In genomic region chr4:45097198-45097872, GRCm38 (mm10) we compare ENCODE assay signal across 9 mouse cellular contexts. TPM values are rescaled to one million over a fixed set of nuclear protein-coding genes. Genes with fewer than 3 reads are reported as not detected.
DNase-seq lines count a peak whose midpoint lies in the region; ATAC-seq and TF ChIP-seq lines count a peak whose summit lies in the region.
"Had no signal": no experiment of that assay in that cellular context is flagged by ENCODE, and none has a peak within 500 bp of the region (broad histone marks: within the 10 kb centered on the region; RNA-seq: fewer than 3 reads in every experiment).

No protein-coding gene starts in this region.

- WGBS in forebrain, embryonic 16.5 days: 26% methylated on average over 7 of the region's 7 CpGs
- 26% methylated on average over 7 of the region's 7 CpGs for WGBS in intestine, postnatal 0 days
- 25% methylated on average over 7 of the region's 7 CpGs for WGBS in limb, embryonic 14.5 days
- WGBS in olfactory bulb, adult 2 months: 26% methylated on average over 7 of the region's 7 CpGs

- TF ChIP-seq CTCF in intestine, postnatal 0 days (IDR thresholded peaks at IDR 0.05; ENCODE audit: low read depth): peak; percentile 97
- peak; percentile 60 for TF ChIP-seq CTCF in olfactory bulb, adult 2 months (IDR thresholded peaks at IDR 0.05; ENCODE audit: insufficient read depth, low read depth, low read length)

- H3K36me3 ChIP-seq in forebrain, embryonic 16.5 days (ENCODE audit: control insufficient read depth, insufficient read depth): no peaks in the 10 kb centered on the region
- no peaks in the 10 kb centered on the region for H3K36me3 ChIP-seq in intestine, postnatal 0 days (ENCODE audit: control insufficient read depth, insufficient read depth)
- H3K36me3 ChIP-seq in limb, embryonic 14.5 days (ENCODE audit: control insufficient read depth, insufficient read depth, low read length): peaks cover 6% of the 10 kb centered on the region; the same call in 1 of the 2 replicates

- H3K4me3 ChIP-seq in forebrain, embryonic 16.5 days (replicated peaks; ENCODE audit: low read length): no peak overlapping the region
- H3K4me3 ChIP-seq in intestine, postnatal 0 days (ENCODE audit: low read depth, low read length): no peak overlapping the region
- no peak overlapping the region for H3K4me3 ChIP-seq in limb, embryonic 14.5 days (replicated peaks; ENCODE audit: low read length)
- H3K4me3 ChIP-seq in olfactory bulb, adult 2 months (ENCODE audit: insufficient read depth, low read depth, low read length): no peak overlapping the region
- H3K4me3 ChIP-seq: heart, embryonic 13.5 days had no signal

- TF ChIP-seq POLR2A in limb, embryonic 14.5 days (IDR thresholded peaks at IDR 0.05; ENCODE audit: borderline replicate concordance, extremely low read depth, insufficient read depth, insufficient read length): no peak
- TF ChIP-seq POLR2A in olfactory bulb, adult 2 months (IDR thresholded peaks at IDR 0.05; ENCODE audit: insufficient read depth, low read depth, low read length): no peak

- H3K4me1 ChIP-seq in forebrain, embryonic 16.5 days (replicated peaks; ENCODE audit: control insufficient read depth, insufficient read depth, low read length): no peaks in the 10 kb centered on the region
- no peaks in the 10 kb centered on the region for H3K4me1 ChIP-seq in intestine, postnatal 0 days (replicated peaks; ENCODE audit: control insufficient read depth, insufficient read depth, low read length)
- no peaks in the 10 kb centered on the region for H3K4me1 ChIP-seq in limb, embryonic 14.5 days (ENCODE audit: control insufficient read depth, insufficient read depth, low read length)
- H3K4me1 ChIP-seq in olfactory bulb, adult 2 months (ENCODE audit: control insufficient read depth, insufficient read depth, low read length): no peaks in the 10 kb centered on the region
- H3K4me1 ChIP-seq: heart, embryonic 13.5 days had no signal

- no peaks in the 10 kb centered on the region for H3K9me3 ChIP-seq in forebrain, embryonic 16.5 days (ENCODE audit: control insufficient read depth, low read length)
- H3K9me3 ChIP-seq in intestine, postnatal 0 days (ENCODE audit: control insufficient read depth): no peaks in the 10 kb centered on the region
- no peaks in the 10 kb centered on the region for H3K9me3 ChIP-seq in limb, embryonic 14.5 days (ENCODE audit: control insufficient read depth, low read length)
- H3K9me3 ChIP-seq: heart, embryonic 13.5 days had no signal

- H3K4me2 ChIP-seq in forebrain, embryonic 16.5 days (ENCODE audit: low read length): no peak overlapping the region
- H3K4me2 ChIP-seq in intestine, postnatal 0 days (replicated peaks; ENCODE audit: low read depth): no peak overlapping the region
- H3K4me2 ChIP-seq in limb, embryonic 14.5 days (replicated peaks; ENCODE audit: low read depth, low read length, severe bottlenecking): no peak overlapping the region
- H3K4me2 ChIP-seq: heart, embryonic 13.5 days had no signal

- no peaks in the 10 kb centered on the region for H3K27me3 ChIP-seq in forebrain, embryonic 16.5 days (replicated peaks; ENCODE audit: control insufficient read depth, insufficient read depth, low read length)
- H3K27me3 ChIP-seq in intestine, postnatal 0 days (replicated peaks; ENCODE audit: control insufficient read depth, insufficient read depth, low read length): no peaks in the 10 kb centered on the region
- no peaks in the 10 kb centered on the region for H3K27me3 ChIP-seq in limb, embryonic 14.5 days (ENCODE audit: control insufficient read depth, insufficient read depth, low read length)

- no peak overlapping the region for H3K27ac ChIP-seq in forebrain, embryonic 16.5 days (ENCODE audit: low read length)
- no peak overlapping the region for H3K27ac ChIP-seq in intestine, postnatal 0 days (ENCODE audit: low read depth, low read length)
- H3K27ac ChIP-seq in limb, embryonic 14.5 days (replicated peaks; ENCODE audit: low read depth, low read length): no peak overlapping the region
- H3K27ac ChIP-seq in olfactory bulb, adult 2 months (ENCODE audit: insufficient read depth, low read depth, low read length): no peak overlapping the region
- H3K27ac ChIP-seq: heart, embryonic 13.5 days had no signal

- 0 out of 2 replicates have a peak, but pooled peaks have one; percentile 31 for ATAC-seq in forebrain, embryonic 16.5 days
- ATAC-seq in intestine, postnatal 0 days: no peak
- no peak for ATAC-seq in limb, embryonic 14.5 days (ENCODE audit: low FRiP score, low read depth)

- DNase-seq in urinary bladder, adult 2 months (ENCODE audit: low spot score): peak; percentile 29
- no peak for DNase-seq in urinary bladder, postnatal 10 days (ENCODE audit: low spot score)
- peak; percentile 77 for DNase-seq in c-Kit-positive CD71-negative TER-119-negative erythroid progenitor cells, embryonic 14.5 days (ENCODE audit: low read depth)
- DNase-seq in limb, embryonic 14.5 days (ENCODE audit: low spot score): peak; percentile 79
- DNase-seq in thymus, postnatal 14 days: peak; percentile 64

- no peak overlapping the region for H3K9ac ChIP-seq in forebrain, embryonic 16.5 days (replicated peaks; ENCODE audit: low read depth, low read length)
- H3K9ac ChIP-seq in intestine, postnatal 0 days (ENCODE audit: low read depth, low read length): no peak overlapping the region
- no peak overlapping the region for H3K9ac ChIP-seq in limb, embryonic 14.5 days (ENCODE audit: low read depth, low read length, severe bottlenecking)
- H3K9ac ChIP-seq: heart, embryonic 13.5 days had no signal

RNA-seq across cellular contexts. Expression of gene Tomm5, which starts 10.6 kb away (rescaled TPM):
- polyA plus RNA-seq in urinary bladder, adult 2 months (2012; rRNA removed): 116 and 146 TPM in 2 replicates
- polyA plus RNA-seq in forebrain, embryonic 16.5 days (2015; fragmentation: Nextera tagmentation; extraction: Ambion mirVana): 131 and 139 TPM in 2 replicates
- 256 and 274 TPM in 2 replicates for polyA plus RNA-seq in intestine, postnatal 0 days (2015; fragmentation: Nextera tagmentation; extraction: Ambion mirVana)
- polyA plus RNA-seq in limb, embryonic 14.5 days (2012; rRNA removed): 152 and 176 TPM in 2 replicates
- 227 and 255 TPM in 2 replicates for polyA plus RNA-seq in limb, embryonic 14.5 days (2014; fragmentation: Nextera tagmentation; extraction: Ambion mirVana)
- polyA plus RNA-seq in olfactory bulb, adult 2 months (2012; ENCODE audit: insufficient read depth, insufficient read length, low replicate concordance, missing spikeins): not detected in 2 replicates

RNA-seq across cellular contexts. Expression of gene Fbxo10, which starts 12.9 kb away (rescaled TPM):
- 10.4 and 11.1 TPM in 2 replicates for polyA plus RNA-seq in urinary bladder, adult 2 months (2012; rRNA removed)
- 27.3 and 28.1 TPM in 2 replicates for polyA plus RNA-seq in forebrain, embryonic 16.5 days (2015; fragmentation: Nextera tagmentation; extraction: Ambion mirVana)
- polyA plus RNA-seq in intestine, postnatal 0 days (2015; fragmentation: Nextera tagmentation; extraction: Ambion mirVana): 2.4 and 2.6 TPM in 2 replicates
- polyA plus RNA-seq in limb, embryonic 14.5 days (2012; rRNA removed): 28.9 and 34.0 TPM in 2 replicates
- 15.0 and 16.4 TPM in 2 replicates for polyA plus RNA-seq in limb, embryonic 14.5 days (2014; fragmentation: Nextera tagmentation; extraction: Ambion mirVana)
- polyA plus RNA-seq in olfactory bulb, adult 2 months (2012; ENCODE audit: insufficient read depth, insufficient read length, low replicate concordance, missing spikeins): not detected in 2 replicates

Comparison
In these comparisons a context has a peak if more than half of its experiments do, and no peak if none do; other contexts are left out.
1. RNA of gene Tomm5, which starts 10.6 kb away (polyA plus RNA-seq): 256 to 274 TPM in intestine, postnatal 0 days, 152 to 255 TPM in limb, embryonic 14.5 days, 116 to 146 TPM in urinary bladder, adult 2 months and 131 to 139 TPM in forebrain, embryonic 16.5 days; not detected in olfactory bulb, adult 2 months; every median in the first group is over 100 times any median in the second.